Mouse (Mus musculus) kidney, postnatal 0 days (tissue): Measurements from ENCODE around the gene Adarb1. TPM values are rescaled to one million over a fixed set of nuclear protein-coding genes. Genes with fewer than 3 reads are reported as not detected.
"Not testable (repeated sequence)": the region's sequence is repeated elsewhere in the genome, so short reads cannot be mapped to it uniquely, and the experiment has no call there.

Experiments
- ATAC-seq: fragments of 200-750 bp; cut with Nextera tagmentation; replicated peaks from 2 replicates; pipeline ENCODE4 v1.8.0; 2017; ENCODE audit warnings: low read depth, moderate number of reproducible peaks, moderate TSS enrichment, moderate library complexity; ENCODE audit not compliant: low FRiP score
- DNase-seq: peaks from one replicate; pipeline ENCODE4 v3.0.0-alpha.2; 2016; ENCODE audit warnings: low spot score
- H3K27ac ChIP-seq: fragments of 300-500 bp; sonication (generic); 2 replicates; pipeline ENCODE4 v1.5.1; 2014; ENCODE audit warnings: mild to moderate bottlenecking
- H3K27me3 ChIP-seq: fragments of 300-500 bp; sonication (generic); 2 replicates; pipeline ENCODE4 v1.6.1; 2014; ENCODE audit warnings: low read length, mixed read lengths; ENCODE audit not compliant: insufficient read depth
- H3K36me3 ChIP-seq: fragments of 300-500 bp; sonication (generic); 2 replicates; pipeline ENCODE4 v1.6.1; 2014; ENCODE audit warnings: low read length, mixed read lengths; ENCODE audit not compliant: insufficient read depth
- H3K4me1 ChIP-seq: fragments of 300-500 bp; sonication (generic); replicated peaks from 2 replicates; pipeline ENCODE4 v1.6.1; 2014; ENCODE audit warnings: antibody characterized with exemption, low read length, mixed read lengths; ENCODE audit not compliant: insufficient read depth
- H3K4me2 ChIP-seq: fragments of 300-500 bp; sonication (generic); 2 replicates; pipeline ENCODE4 v1.6.1; 2014; ENCODE audit warnings: mild to moderate bottlenecking, low read length, moderate library complexity, mixed read lengths
- H3K4me3 ChIP-seq: fragments of 300-500 bp; sonication (generic); replicated peaks from 2 replicates; pipeline ENCODE4 v1.5.1; 2014; ENCODE audit warnings: low read depth, low read length
- H3K9ac ChIP-seq: fragments of 300-500 bp; sonication (generic); 2 replicates; pipeline ENCODE4 v1.6.1; 2014; ENCODE audit warnings: low read depth, low read length
- H3K9me3 ChIP-seq: fragments of 300-500 bp; sonication (generic); replicated peaks from 2 replicates; pipeline ENCODE4 v1.6.1; 2016; ENCODE audit warnings: low read length, inconsistent platforms, mixed read lengths
- CTCF ChIP-seq: IDR thresholded peaks from 2 replicates; pipeline ENCODE4 v1.5.1; 2016; ENCODE audit warnings: antibody characterized with exemption, low read depth, mild to moderate bottlenecking, moderate library complexity
- WGBS: fragments of 180-500 bp; shearing (Covaris S2); extraction: QIAGEN DNeasy Blood & Tissue Kit; methylation state at CpG from one replicate; pipeline ENCODE4 v1.1.7; 2014; 5-methylcytosine and 5-hydroxymethylcytosine counted together
- polyA plus RNA-seq: library from polyadenylated mRNA; unstranded; fragments of >200 nt; fragmentation: Nextera tagmentation; extraction: Ambion mirVana; gene quantifications from 2 replicates; pipeline ENCODE4 v1.2.1, GENCODE M21; 2015

Gene Adarb1
- polyA plus RNA-seq, 1 experiment from 2014 or later, result 4.6 TPM

GRCm38 (mm10) chr10:77282085-77282484 is 136.0 kb downstream of the Adarb1 start:
- TF ChIP-seq CTCF, result peak; percentile 54
- DNase-seq, H3K36me3 ChIP-seq, H3K9ac ChIP-seq, H3K9me3 ChIP-seq, H3K27me3 ChIP-seq, ATAC-seq, H3K4me2 ChIP-seq, H3K4me1 ChIP-seq, H3K4me3 ChIP-seq, H3K27ac ChIP-seq: not testable (repeated sequence)
- 72% methylated on average over 1 of the region's 1 CpGs for WGBS

- H3K4me3 ChIP-seq, result no peak overlapping the region
- H3K4me2 ChIP-seq, result no peak overlapping the region
- no peaks in the 10 kb centered on the region for H3K4me1 ChIP-seq
- H3K9me3 ChIP-seq, result no peaks in the 10 kb centered on the region
- H3K27ac ChIP-seq, result no peak overlapping the region
- no peak overlapping the region for H3K9ac ChIP-seq
- H3K36me3 ChIP-seq, result peaks cover 14% of the 10 kb centered on the region; the same call in 1 of the 2 replicates
- ATAC-seq (no peak), DNase-seq (no peak)
- H3K27me3 ChIP-seq, result no peaks in the 10 kb centered on the region
- TF ChIP-seq CTCF, result no peak
Observed at GRCm38 (mm10) chr10:77273798-77274197, 144.3 kb downstream of the Adarb1 start.

- H3K4me1 ChIP-seq, result no peaks in the 10 kb centered on the region
Observed at GRCm38 (mm10) chr10:77272980-77273730, 144.9 kb downstream of the Adarb1 start.

GRCm38 (mm10) chr10:77269129-77269528 is 148.9 kb downstream of the Adarb1 start:
- Histone ChIP-seq H3K9ac (no peak overlapping the region), H3K27me3 (no peaks in the 10 kb centered on the region), H3K9me3 (no peaks in the 10 kb centered on the region), H3K4me3 (no peak overlapping the region), H3K4me2 (no peak overlapping the region), H3K4me1 (no peaks in the 10 kb centered on the region), H3K27ac (no peak overlapping the region), H3K36me3 (peaks cover 60% of the 10 kb centered on the region)
- DNase-seq (no peak), ATAC-seq (no peak)
- WGBS, result 68% methylated on average over 7 of the region's 7 CpGs
- no peak for TF ChIP-seq CTCF

More at GRCm38 (mm10) chr10:77272980-77273730, 144.9 kb downstream of the Adarb1 start:
- H3K27me3 ChIP-seq, result no peaks in the 10 kb centered on the region
- TF ChIP-seq CTCF, result no peak
- peaks cover 20% of the 10 kb centered on the region for H3K36me3 ChIP-seq
- H3K4me3 ChIP-seq, result no peak overlapping the region
- no peak overlapping the region for H3K4me2 ChIP-seq
- H3K27ac ChIP-seq, result no peak overlapping the region
- WGBS, result 44% methylated on average over 11 of the region's 11 CpGs
- DNase-seq (no peak), ATAC-seq (no peak)
- H3K9ac ChIP-seq, result no peak overlapping the region
- H3K9me3 ChIP-seq, result no peaks in the 10 kb centered on the region

GRCm38 (mm10) chr10:77267027-77267426 is 151.0 kb downstream of the Adarb1 start:
- Histone ChIP-seq H3K4me3 (no peak overlapping the region), H3K9me3 (no peaks in the 10 kb centered on the region), H3K27ac (no peak overlapping the region), H3K4me2 (no peak overlapping the region), H3K4me1 (no peaks in the 10 kb centered on the region), H3K27me3 (no peaks in the 10 kb centered on the region), H3K36me3 (peaks cover 78% of the 10 kb centered on the region), H3K9ac (no peak overlapping the region)
- ATAC-seq (no peak), DNase-seq (no peak)
- no peak for TF ChIP-seq CTCF
- 80% methylated on average over 14 of the region's 14 CpGs for WGBS

- 78% methylated on average over 8 of the region's 8 CpGs for WGBS
- no peak overlapping the region for H3K9ac ChIP-seq
- no peaks in the 10 kb centered on the region for H3K27me3 ChIP-seq
- DNase-seq, result peak; percentile 38
- TF ChIP-seq CTCF, result no peak
- H3K4me1 ChIP-seq, result no peaks in the 10 kb centered on the region
- no peaks in the 10 kb centered on the region for H3K9me3 ChIP-seq
- H3K36me3 ChIP-seq, result peaks cover 84% of the 10 kb centered on the region
- ATAC-seq, result no peak
- peak overlapping the region; percentile 13; the same call in 1 of the 2 replicates for H3K27ac ChIP-seq
- no peak overlapping the region for H3K4me3 ChIP-seq
- no peak overlapping the region for H3K4me2 ChIP-seq
Observed at GRCm38 (mm10) chr10:77266281-77266680, 151.8 kb downstream of the Adarb1 start.
